Mouse (Mus musculus): ENCODE results near the gene Ube2g2. TPM values are rescaled to one million over a fixed set of nuclear protein-coding genes. Genes with fewer than 3 reads are reported as not detected.

Gene Ube2g2
- 10 to 100 TPM; 41.1 to 46.1 TPM for total RNA-seq (2023)

GRCm38 (mm10) chr10:77622055-77622988, at the start of gene Ube2g2:
TSS of gene Ube2g2 (plus strand) at chr10:77622275.

GRCm38 (mm10) chr10:77581408-77582284, 40.4 kb upstream of the Ube2g2 start, which contains the start of gene Pttg1ip:
TSS of gene Pttg1ip (plus strand) at chr10:77581720.

DNA sequence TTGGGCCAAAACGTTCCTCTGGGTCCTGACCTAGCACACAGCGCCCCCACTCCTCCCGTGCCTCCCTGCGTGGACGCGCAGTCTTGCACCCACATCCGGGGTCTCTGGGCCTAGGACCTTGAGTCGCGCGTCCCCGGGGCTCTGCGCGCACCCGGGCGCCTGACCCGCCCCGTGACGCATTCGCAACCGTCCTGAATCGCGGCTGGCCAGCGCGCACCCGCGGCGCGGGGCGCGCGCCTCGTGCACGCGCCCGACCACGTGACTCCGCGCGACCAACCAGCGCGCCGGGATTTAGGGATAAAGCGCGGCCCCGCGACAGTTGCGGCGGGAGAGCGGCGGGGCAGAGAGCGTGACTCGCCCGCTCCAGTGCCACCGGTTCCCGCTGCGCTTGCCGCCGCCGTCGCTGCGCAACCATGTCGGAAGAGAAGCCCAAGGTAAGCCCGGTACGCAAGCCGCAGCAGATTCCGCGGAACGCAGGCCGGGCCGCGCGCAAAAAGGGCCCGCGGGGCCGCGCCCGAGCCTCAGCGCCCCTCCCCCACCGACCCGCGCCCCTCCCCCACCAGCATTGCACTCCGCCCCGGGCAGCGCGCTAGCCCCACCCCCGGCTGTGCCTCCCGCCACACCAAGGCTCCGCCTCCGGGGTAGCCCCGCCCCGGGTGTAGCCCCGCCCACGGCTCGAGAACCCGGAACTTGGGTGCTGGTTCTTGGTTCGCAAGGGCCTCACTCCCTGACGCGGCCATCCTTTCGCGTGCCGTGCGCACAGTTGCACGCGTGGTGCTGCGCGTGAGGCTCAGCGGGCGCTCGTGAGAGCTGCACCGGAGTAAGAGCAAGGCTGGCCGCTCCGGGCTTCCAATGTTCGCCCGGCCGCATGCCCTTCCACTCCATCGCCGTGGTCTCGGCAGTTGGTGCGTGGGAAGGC, 15.9 kb upstream of the Ube2g2 start, which contains the start of the genes Sumo3 and Gm49325:
Gene Sumo3, plus strand, starts transcription at position 190 of the 919 bp plus-strand sequence.
Gene Gm49325, plus strand, starts transcription at position 290 of the 919 bp plus-strand sequence.

GRCm38 (mm10) chr10:77685895-77686664, 64.0 kb downstream of the Ube2g2 start, which contains the start of gene Tspear:
TSS of gene Tspear (plus strand) at chr10:77686569.

GRCm38 (mm10) chr10:77690356-77690807, 68.3 kb downstream of the Ube2g2 start, which contains the start of gene Gm19402:
TSS of gene Gm19402 (minus strand) at chr10:77690757.

Other genes with a start within 250 kb of the Ube2g2 start
- gene Adarb1, start 204.0 kb upstream of the Ube2g2 start, total RNA-seq (2023), result 1 to 10 TPM; 2.3 to 2.8 TPM
- gene Fam207a, start 106.5 kb upstream of the Ube2g2 start, total RNA-seq (2023), result 10 to 100 TPM; 28.7 to 31.2 TPM
- 100 to 1,000 TPM; 248 to 305 TPM for gene Itgb2, start 92.0 kb upstream of the Ube2g2 start, total RNA-seq (2023)
- gene Pttg1ip, start 40.6 kb upstream of the Ube2g2 start, total RNA-seq (2023), result 100 to 1,000 TPM; 108 to 116 TPM
- 10 to 100 TPM; 56.8 to 61.8 TPM for gene Sumo3, start 16.2 kb upstream of the Ube2g2 start, total RNA-seq (2023)
- gene Gm49325, start 16.1 kb upstream of the Ube2g2 start, total RNA-seq (2023), result not detected
- 1 to 10 TPM; 1.6 to 3.3 TPM for gene Tspear, start 64.3 kb downstream of the Ube2g2 start, total RNA-seq (2023)
- not detected for gene Gm19402, start 68.5 kb downstream of the Ube2g2 start, total RNA-seq (2023)
- not detected for gene Gm9508, start 75.0 kb downstream of the Ube2g2 start, total RNA-seq (2023)
- gene Gm10272, start 84.4 kb downstream of the Ube2g2 start, total RNA-seq (2023), result not detected
- not detected for gene Gm10024, start 89.2 kb downstream of the Ube2g2 start, total RNA-seq (2023)
- not detected for gene Gm10142, start 93.5 kb downstream of the Ube2g2 start, total RNA-seq (2023)
- not detected for gene Krtap12-1, start 98.3 kb downstream of the Ube2g2 start, total RNA-seq (2023)
- gene Gm10100, start 104.2 kb downstream of the Ube2g2 start, total RNA-seq (2023), result not detected
- not detected for gene Gm18596, start 120.4 kb downstream of the Ube2g2 start, total RNA-seq (2023)
- gene Gm9736, start 129.1 kb downstream of the Ube2g2 start, total RNA-seq (2023), result not detected
- not detected for gene Gm3233, start 137.4 kb downstream of the Ube2g2 start, total RNA-seq (2023)
- not detected for gene Gm3238, start 149.1 kb downstream of the Ube2g2 start, total RNA-seq (2023)
- gene Gm7138, start 154.7 kb downstream of the Ube2g2 start, total RNA-seq (2023), result not detected
- gene Gm3250, start 160.3 kb downstream of the Ube2g2 start, total RNA-seq (2023), result not detected
- gene Gm7137, start 165.9 kb downstream of the Ube2g2 start, total RNA-seq (2023), result not detected
- not detected for gene Gm9639, start 172.8 kb downstream of the Ube2g2 start, total RNA-seq (2023)
- gene Gm19668, start 176.9 kb downstream of the Ube2g2 start, total RNA-seq (2023), result not detected
- gene Gm9507, start 189.6 kb downstream of the Ube2g2 start, total RNA-seq (2023), result not detected
- not detected for gene Gm2696, start 192.4 kb downstream of the Ube2g2 start, total RNA-seq (2023)
- gene Krtap10-4, start 204.8 kb downstream of the Ube2g2 start, total RNA-seq (2023), result not detected
- not detected for gene Krtap10-10, start 213.7 kb downstream of the Ube2g2 start, total RNA-seq (2023)
- gene Gm36176, start 224.5 kb downstream of the Ube2g2 start, total RNA-seq (2023), result not detected
- gene Gm10318, start 230.6 kb downstream of the Ube2g2 start, total RNA-seq (2023), result not detected
- gene Gm3285, start 239.7 kb downstream of the Ube2g2 start, total RNA-seq (2023), result not detected

Measured in T-cell, adult 66 days (primary cell).